Mouse (Mus musculus): ENCODE results near the gene Dlg2.
"Not testable (repeated sequence)": the region's sequence is repeated elsewhere in the genome, so short reads cannot be mapped to it uniquely, and the experiment has no call there.

Dlg2 gene

GRCm38 (mm10) chr7:90791522-90791921 is 315.1 kb downstream of the Dlg2 start:
- no peak for DNase-seq (ENCODE audit: inconsistent age in 2 of 2, low spot score in 1 of 2)

GRCm38 (mm10) chr7:90825640-90826039 is 349.2 kb downstream of the Dlg2 start:
- DNase-seq (ENCODE audit: inconsistent age in 2 of 2, low spot score in 1 of 2) = no peak

GRCm38 (mm10) chr7:90841276-90841675 is 364.8 kb downstream of the Dlg2 start:
- DNase-seq (ENCODE audit: inconsistent age in 2 of 2, low spot score in 1 of 2) = no peak

- no peak for DNase-seq (ENCODE audit: inconsistent age in 2 of 2, low spot score in 1 of 2)
Measured at GRCm38 (mm10) chr7:90843345-90844293, 367.1 kb downstream of the Dlg2 start.

- not testable (repeated sequence) for DNase-seq (ENCODE audit: inconsistent age in 2 of 2, low spot score in 1 of 2)
Measured at GRCm38 (mm10) chr7:90876796-90877195, 400.3 kb downstream of the Dlg2 start.

GRCm38 (mm10) chr7:90882740-90883139 is 406.3 kb downstream of the Dlg2 start:
- no peak for DNase-seq (ENCODE audit: inconsistent age in 2 of 2, low spot score in 1 of 2)

GRCm38 (mm10) chr7:90886396-90887006 is 410.0 kb downstream of the Dlg2 start:
- no peak for DNase-seq (ENCODE audit: inconsistent age in 2 of 2, low spot score in 1 of 2)

GRCm38 (mm10) chr7:90887007-90887720 is 410.7 kb downstream of the Dlg2 start:
- DNase-seq (ENCODE audit: inconsistent age in 2 of 2, low spot score in 1 of 2) = peak; percentile 5 to 38

GRCm38 (mm10) chr7:90927441-90927840 is 451.0 kb downstream of the Dlg2 start:
- DNase-seq (ENCODE audit: inconsistent age in 2 of 2, low spot score in 1 of 2) = no peak

- no peak for DNase-seq (ENCODE audit: inconsistent age in 2 of 2, low spot score in 1 of 2)
Measured at GRCm38 (mm10) chr7:90940726-90941125, 464.3 kb downstream of the Dlg2 start.

GRCm38 (mm10) chr7:90947073-90947472 is 470.6 kb downstream of the Dlg2 start:
- no peak for DNase-seq (ENCODE audit: inconsistent age in 2 of 2, low spot score in 1 of 2)

GRCm38 (mm10) chr7:90949212-90949611 is 472.7 kb downstream of the Dlg2 start:
- DNase-seq (ENCODE audit: inconsistent age in 2 of 2, low spot score in 1 of 2) = no peak

- no peak for DNase-seq (ENCODE audit: inconsistent age in 2 of 2, low spot score in 1 of 2)
Measured at GRCm38 (mm10) chr7:90977241-90977640, 500.8 kb downstream of the Dlg2 start.

GRCm38 (mm10) chr7:90982069-90982468 is 505.6 kb downstream of the Dlg2 start:
- DNase-seq (ENCODE audit: inconsistent age in 2 of 2, low spot score in 1 of 2) = no peak

- no peak for DNase-seq (ENCODE audit: inconsistent age in 2 of 2, low spot score in 1 of 2)
Measured at GRCm38 (mm10) chr7:91010655-91011054, 534.2 kb downstream of the Dlg2 start.

- DNase-seq (ENCODE audit: inconsistent age in 2 of 2, low spot score in 1 of 2) = no peak
Measured at GRCm38 (mm10) chr7:91044998-91045741, 568.7 kb downstream of the Dlg2 start.

GRCm38 (mm10) chr7:91045742-91046098 is 569.2 kb downstream of the Dlg2 start:
- DNase-seq (ENCODE audit: inconsistent age in 2 of 2, low spot score in 1 of 2) = no peak

- no peak for DNase-seq (ENCODE audit: inconsistent age in 2 of 2, low spot score in 1 of 2)
Measured at GRCm38 (mm10) chr7:91063297-91064040, 587.0 kb downstream of the Dlg2 start.

GRCm38 (mm10) chr7:91071751-91072707 is 595.6 kb downstream of the Dlg2 start:
- no peak for DNase-seq (ENCODE audit: inconsistent age in 2 of 2, low spot score in 1 of 2)

All from adrenal gland, adult (tissue).